Mouse (Mus musculus): ENCODE measurements at regions not wholly inside any gene's neighbourhood (a gene's known extent, or its start where the extent isn't known, plus 50 kb on each side); places are given as distances from the start of the nearest gene placed in this dataset.

- no peak for DNase-seq (ENCODE audit: low spot score in 2 of 2)
Measured at GRCm38 (mm10) chr12:112376236-112376635, 113.0 kb upstream of the A530016L24Rik start.

- no peak for DNase-seq (ENCODE audit: low spot score in 2 of 2)
Measured at GRCm38 (mm10) chr12:112376701-112377100, 112.5 kb upstream of the A530016L24Rik start.

- no peak for DNase-seq (ENCODE audit: low spot score in 2 of 2)
Measured at GRCm38 (mm10) chr12:112378482-112379243, 110.6 kb upstream of the A530016L24Rik start.

- no peak for DNase-seq (ENCODE audit: low spot score in 2 of 2)
Measured at GRCm38 (mm10) chr12:112387836-112388235, 101.4 kb upstream of the A530016L24Rik start.

- no peak for DNase-seq (ENCODE audit: low spot score in 2 of 2)
Measured at GRCm38 (mm10) chr12:112395909-112396308, 93.3 kb upstream of the A530016L24Rik start.

- DNase-seq (ENCODE audit: low spot score in 2 of 2): no peak
Measured at GRCm38 (mm10) chr12:112403688-112404240, 85.5 kb upstream of the A530016L24Rik start.

- DNase-seq (ENCODE audit: low spot score in 2 of 2): no peak
Measured at GRCm38 (mm10) chr12:112404338-112404737, 84.9 kb upstream of the A530016L24Rik start.

GRCm38 (mm10) chr12:112405781-112406213 is 83.5 kb upstream of the A530016L24Rik start:
- DNase-seq (ENCODE audit: low spot score in 2 of 2): no peak

- no peak for DNase-seq (ENCODE audit: low spot score in 2 of 2)
Measured at GRCm38 (mm10) chr12:112411612-112412350, 77.5 kb upstream of the A530016L24Rik start.

- DNase-seq (ENCODE audit: low spot score in 2 of 2): no peak
Measured at GRCm38 (mm10) chr12:112412351-112412697, 76.9 kb upstream of the A530016L24Rik start.

- DNase-seq (ENCODE audit: low spot score in 2 of 2): no peak
Measured at GRCm38 (mm10) chr12:112415926-112416473, 73.2 kb upstream of the A530016L24Rik start.

GRCm38 (mm10) chr12:112416537-112416936 is 72.7 kb upstream of the A530016L24Rik start:
- DNase-seq (ENCODE audit: low spot score in 2 of 2): no peak

- no peak for DNase-seq (ENCODE audit: low spot score in 2 of 2)
Measured at GRCm38 (mm10) chr12:112418636-112419035, 70.6 kb upstream of the A530016L24Rik start.

GRCm38 (mm10) chr12:112422177-112422576 is 67.1 kb upstream of the A530016L24Rik start:
- DNase-seq (ENCODE audit: low spot score in 2 of 2): no peak

- DNase-seq (ENCODE audit: low spot score in 2 of 2): no peak
Measured at GRCm38 (mm10) chr12:112424150-112424549, 65.1 kb upstream of the A530016L24Rik start.

- no peak for DNase-seq (ENCODE audit: low spot score in 2 of 2)
Measured at GRCm38 (mm10) chr12:112426681-112427080, 62.6 kb upstream of the A530016L24Rik start.

- DNase-seq (ENCODE audit: low spot score in 2 of 2): no peak
Measured at GRCm38 (mm10) chr12:112430104-112430846, 59.0 kb upstream of the A530016L24Rik start.

GRCm38 (mm10) chr12:112433315-112433714 is 55.9 kb upstream of the A530016L24Rik start:
- no peak for DNase-seq (ENCODE audit: low spot score in 2 of 2)

GRCm38 (mm10) chr12:112434673-112435294 is 54.5 kb upstream of the A530016L24Rik start:
- no peak for DNase-seq (ENCODE audit: low spot score in 2 of 2)

- no peak for DNase-seq (ENCODE audit: low spot score in 2 of 2)
Measured at GRCm38 (mm10) chr12:112435295-112436110, 53.7 kb upstream of the A530016L24Rik start.
